Mouse (Mus musculus): ENCODE results near the gene Taar5. TPM values are rescaled to one million over a fixed set of nuclear protein-coding genes. Genes with fewer than 3 reads are reported as not detected.

Taar5 gene
- not detected in 2 replicates for polyA plus RNA-seq (2012; rRNA removed)

DNA sequence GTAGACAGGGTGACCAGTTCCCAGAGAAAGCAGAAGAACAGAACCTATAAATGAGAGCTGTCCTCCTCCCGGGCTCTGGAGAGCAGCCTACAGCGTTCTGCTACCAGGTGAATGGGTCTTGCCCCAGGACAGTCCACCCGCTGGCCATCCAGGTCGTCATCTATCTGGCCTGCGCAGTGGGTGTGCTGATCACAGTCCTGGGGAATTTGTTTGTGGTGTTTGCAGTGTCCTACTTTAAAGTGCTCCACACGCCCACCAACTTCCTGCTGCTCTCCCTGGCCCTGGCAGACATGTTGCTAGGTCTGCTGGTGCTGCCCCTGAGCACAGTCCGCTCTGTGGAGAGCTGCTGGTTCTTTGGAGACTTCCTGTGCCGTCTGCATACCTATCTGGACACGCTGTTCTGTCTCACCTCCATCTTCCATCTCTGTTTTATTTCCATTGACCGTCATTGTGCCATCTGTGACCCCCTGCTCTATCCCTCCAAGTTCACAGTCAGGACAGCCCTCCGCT lies at the start of gene Taar5:
Gene Taar5, plus strand, starts transcription at position 51 of the 510 bp plus-strand sequence.

DNA sequence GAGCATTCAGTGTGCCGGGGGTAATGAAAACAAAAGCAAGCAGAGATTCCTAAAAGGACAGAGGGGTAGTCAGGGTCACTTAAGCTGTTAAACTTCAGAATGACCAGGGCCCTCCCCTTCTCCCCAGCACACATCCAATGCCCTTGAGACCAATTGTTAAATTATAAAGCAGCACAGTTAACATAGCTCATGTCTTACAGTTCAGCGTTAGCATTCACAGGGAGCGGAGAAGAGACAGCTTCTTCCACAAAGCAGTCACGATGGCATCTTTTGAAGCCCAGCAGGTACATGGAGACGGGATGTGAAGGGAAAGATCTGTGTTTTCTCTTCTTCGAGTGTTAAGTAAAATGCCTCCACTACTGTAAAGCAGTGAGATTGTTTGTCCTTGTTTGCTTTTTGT lies 32.2 kb upstream of the Taar5 start, which contains the start of gene Taar2:
Gene Taar2, plus strand, starts transcription at position 261 of the 400 bp plus-strand sequence.

GRCm38 (mm10) chr10:23949508-23950005 lies 20.9 kb upstream of the Taar5 start, which contains the start of gene Taar3:
Taar3 (plus strand) TSS chr10:23949558.

GRCm38 (mm10) chr10:23960444-23960915 lies 10.0 kb upstream of the Taar5 start, which contains the start of gene Taar4:
Taar4 (plus strand) TSS chr10:23960494.

GRCm38 (mm10) chr10:23985546-23985945 lies 15.0 kb downstream of the Taar5 start, which contains the start of gene Taar6:
Taar6 (minus strand) TSS chr10:23985646.

DNA sequence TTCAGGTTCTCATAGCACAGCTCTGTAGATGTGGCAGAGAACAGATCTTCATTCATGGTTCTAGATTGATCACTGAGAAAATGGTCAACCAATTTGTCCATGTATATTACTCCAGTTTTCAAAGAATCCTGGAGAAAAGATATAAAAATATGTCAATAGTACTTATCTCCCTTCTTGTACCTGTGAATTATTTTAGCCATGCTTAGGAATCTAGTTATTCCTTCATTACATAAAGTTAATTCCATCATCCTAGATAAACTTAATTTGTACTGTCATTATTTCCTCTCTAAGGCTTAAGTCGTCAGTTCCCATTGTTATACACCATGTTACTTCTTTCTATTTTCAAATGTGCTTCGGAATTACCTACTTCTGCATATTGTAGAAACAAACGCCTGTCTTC lies 22.9 kb downstream of the Taar5 start, which contains the start of gene Taar7a:
Gene Taar7a, minus strand, starts transcription at position 101 of the 400 bp plus-strand sequence.

DNA sequence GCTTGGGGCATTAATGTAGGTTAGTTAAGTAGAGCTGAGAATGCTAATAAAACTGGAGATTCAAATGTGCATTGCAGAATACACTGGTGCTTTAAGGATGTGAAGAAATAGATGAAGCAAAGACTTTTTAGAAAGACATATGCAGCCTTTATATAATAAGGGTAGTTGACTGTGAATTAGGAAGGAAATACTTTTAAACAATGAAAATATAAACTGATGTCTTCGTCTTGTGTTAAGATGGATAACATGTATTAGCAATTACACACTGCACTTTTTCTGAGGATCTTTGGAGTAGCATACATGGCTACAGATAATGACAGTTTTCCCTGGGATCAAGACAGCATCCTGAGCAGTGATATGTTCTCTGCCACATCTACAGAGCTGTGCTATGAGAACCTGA lies 29.1 kb downstream of the Taar5 start, which contains the start of gene Taar7b:
Gene Taar7b, plus strand, starts transcription at position 301 of the 400 bp plus-strand sequence.

Other genes with a start within 250 kb of the Taar5 start
- gene Rps12, start 183.4 kb upstream of the Taar5 start, polyA plus RNA-seq (2012; rRNA removed): 2,181 and 2,376 TPM in 2 replicates
- gene Slc18b1, start 173.7 kb upstream of the Taar5 start, polyA plus RNA-seq (2012; rRNA removed): 9.4 and 15.9 TPM in 2 replicates
- 0.96 and 1.1 TPM in 2 replicates for gene Vnn3, start 119.2 kb upstream of the Taar5 start, polyA plus RNA-seq (2012; rRNA removed)
- gene Vnn1, start 76.0 kb upstream of the Taar5 start, polyA plus RNA-seq (2012; rRNA removed): 13.5 and 22.5 TPM in 2 replicates
- gene Taar1, start 50.4 kb upstream of the Taar5 start, polyA plus RNA-seq (2012; rRNA removed): not detected in 2 replicates
- gene Taar2, start 32.1 kb upstream of the Taar5 start, polyA plus RNA-seq (2012; rRNA removed): not detected in 2 replicates
- not detected in 2 replicates for gene Taar3, start 21.1 kb upstream of the Taar5 start, polyA plus RNA-seq (2012; rRNA removed)
- gene Taar4, start 10.2 kb upstream of the Taar5 start, polyA plus RNA-seq (2012; rRNA removed): not detected in 2 replicates
- not detected in 2 replicates for gene Taar6, start 14.9 kb downstream of the Taar5 start, polyA plus RNA-seq (2012; rRNA removed)
- gene Taar7a, start 22.8 kb downstream of the Taar5 start, polyA plus RNA-seq (2012; rRNA removed): not detected in 2 replicates
- gene Taar7b, start 29.2 kb downstream of the Taar5 start, polyA plus RNA-seq (2012; rRNA removed): not detected in 2 replicates
- gene Taar7d, start 56.5 kb downstream of the Taar5 start, polyA plus RNA-seq (2012; rRNA removed): not detected in 2 replicates
- gene Taar7e, start 66.9 kb downstream of the Taar5 start, polyA plus RNA-seq (2012; rRNA removed): not detected in 2 replicates
- gene Taar7f, start 78.8 kb downstream of the Taar5 start, polyA plus RNA-seq (2012; rRNA removed): not detected in 2 replicates
- gene Taar8a, start 105.8 kb downstream of the Taar5 start, polyA plus RNA-seq (2012; rRNA removed): not detected in 2 replicates
- gene Taar8b, start 121.6 kb downstream of the Taar5 start, polyA plus RNA-seq (2012; rRNA removed): not detected in 2 replicates
- not detected in 2 replicates for gene Taar8c, start 131.2 kb downstream of the Taar5 start, polyA plus RNA-seq (2012; rRNA removed)
- gene Taar9, start 138.8 kb downstream of the Taar5 start, polyA plus RNA-seq (2012; rRNA removed): not detected in 2 replicates
- gene Stx7, start 178.6 kb downstream of the Taar5 start, polyA plus RNA-seq (2012; rRNA removed): 38.4 and 56.5 TPM in 2 replicates